Mouse (Mus musculus): ENCODE data around the gene Chil4. TPM values are rescaled to one million over a fixed set of nuclear protein-coding genes. Genes with fewer than 3 reads are reported as not detected.

Gene Chil4
- total RNA-seq, 2 experiments from 2014 or later = not detected

- intact Hi-C loops (cut with DNase I) = no loop called here
- no peak for DNase-seq (ENCODE audit: low spot score in 2 of 2)
Observed at GRCm38 (mm10) chr3:106171135-106171731, 48.1 kb downstream of the Chil4 start.

- intact Hi-C loops (cut with DNase I) = no loop called here
- no peak for DNase-seq (ENCODE audit: low spot score in 2 of 2)
Observed at GRCm38 (mm10) chr3:106170522-106171053, 48.7 kb downstream of the Chil4 start.

GRCm38 (mm10) chr3:106167464-106167863, 51.8 kb downstream of the Chil4 start, which contains the start of gene Chil3:
TSS of gene Chil3 (minus strand) at chr3:106167564.
- intact Hi-C loops (cut with DNase I) = no loop called here
- DNase-seq (ENCODE audit: low spot score in 2 of 2) = no peak

GRCm38 (mm10) chr3:106154413-106154812, 64.9 kb downstream of the Chil4 start:
- DNase-seq (ENCODE audit: low spot score in 2 of 2) = no peak
- intact Hi-C loops (cut with DNase I) = no loop called here

Other genes with a start within 250 kb of the Chil4 start
- gene Ovgp1, start 245.8 kb downstream of the Chil4 start, total RNA-seq (2021) = 1 to 10 TPM; 1.1 to 4.9 TPM
- gene Pifo, start 204.9 kb downstream of the Chil4 start, total RNA-seq (2021) = not detected
- not detected for gene Chil5, start 186.7 kb downstream of the Chil4 start, total RNA-seq (2021)
- under 1 TPM; 0.62 to 0.86 TPM for gene Chia1, start 106.3 kb downstream of the Chil4 start, total RNA-seq (2021)
- not detected for gene Chil3, start 51.9 kb downstream of the Chil4 start, total RNA-seq (2021)
- not detected for gene Chil6, start 186.7 kb upstream of the Chil4 start, total RNA-seq (2021)

Measured in left cerebral cortex, postnatal 36 days (tissue).